Mouse (Mus musculus) heart, postnatal 0 days (tissue): ENCODE measurements around the gene Myo10. TPM values are rescaled to one million over a fixed set of nuclear protein-coding genes. Genes with fewer than 3 reads are reported as not detected.

Experiments
- ATAC-seq: fragments of 200-750 bp; cut with Nextera tagmentation; 2 replicates; pipeline ENCODE4 v1.8.0; 2017; ENCODE audit warnings: low read depth, moderate number of reproducible peaks, moderate library complexity; ENCODE audit not compliant: insufficient read depth
- DNase-seq: peaks from one replicate; pipeline ENCODE4 v3.0.0-alpha.2; 2016; ENCODE audit warnings: low spot score
- H3K27ac ChIP-seq: fragments of 300-500 bp; sonication (generic); 2 replicates; pipeline ENCODE4 v1.5.1; 2014; ENCODE audit warnings: low read depth, mild to moderate bottlenecking
- H3K27me3 ChIP-seq: fragments of 300-500 bp; sonication (generic); 2 replicates; pipeline ENCODE4 v1.6.1; 2014; ENCODE audit warnings: low read length, mixed read lengths; ENCODE audit not compliant: control insufficient read depth, insufficient read depth
- H3K36me3 ChIP-seq: fragments of 300-500 bp; sonication (generic); replicated peaks from 2 replicates; pipeline ENCODE4 v1.6.1; 2014; ENCODE audit warnings: low read length, mixed read lengths; ENCODE audit not compliant: control insufficient read depth, insufficient read depth
- H3K4me1 ChIP-seq: fragments of 300-500 bp; sonication (generic); 2 replicates; pipeline ENCODE4 v1.6.1; 2014; ENCODE audit warnings: antibody characterized with exemption; ENCODE audit not compliant: control insufficient read depth, insufficient read depth
- H3K4me2 ChIP-seq: fragments of 300-500 bp; sonication (generic); 2 replicates; pipeline ENCODE4 v1.6.1; 2014; ENCODE audit warnings: low read depth, mild to moderate bottlenecking, low read length, moderate library complexity
- H3K4me3 ChIP-seq: fragments of 300-500 bp; sonication (generic); 2 replicates; pipeline ENCODE4 v1.5.1; 2014; ENCODE audit warnings: low read depth, low read length
- H3K9ac ChIP-seq: fragments of 300-500 bp; sonication (generic); replicated peaks from 2 replicates; pipeline ENCODE4 v1.6.1; 2014; ENCODE audit warnings: low read depth, low read length, mixed read lengths
- H3K9me3 ChIP-seq: fragments of 300-500 bp; sonication (generic); replicated peaks from 2 replicates; pipeline ENCODE4 v1.6.1; 2016; ENCODE audit warnings: low read length; ENCODE audit not compliant: control insufficient read depth
- CTCF ChIP-seq: IDR thresholded peaks from 2 replicates; pipeline ENCODE4 v1.5.1; 2016; ENCODE audit warnings: antibody characterized with exemption, control low read depth, low read depth
- EP300 ChIP-seq: IDR thresholded peaks from 2 replicates; pipeline ENCODE4 v1.6.1; 2016; ENCODE audit warnings: antibody characterized with exemption, low read depth
- WGBS: fragments of 180-500 bp; shearing (Covaris S2); extraction: QIAGEN DNeasy Blood & Tissue Kit; methylation state at CpG from one replicate; pipeline ENCODE4 v1.1.7; 2014; 5-methylcytosine and 5-hydroxymethylcytosine counted together
- polyA plus RNA-seq: library from polyadenylated mRNA; unstranded; fragments of >200 nt; fragmentation: Nextera tagmentation; extraction: Ambion mirVana; gene quantifications from 2 replicates; pipeline ENCODE4 v1.2.1, GENCODE M21; 2015
- total RNA-seq: library from RNA; depleted of rRNA; stranded (reverse); fragments of >200 nt; gene quantifications from 2 replicates; pipeline ENCODE4 v1.2.3, GENCODE M21; 2014; ENCODE audit warnings: low replicate concordance

The Myo10 gene
- total and polyA plus RNA-seq, 2 experiments from 2014 or later, result 6.2 to 7.6 TPM

- no peaks in the 10 kb centered on the region for H3K27me3 ChIP-seq
- TF ChIP-seq EP300, result no peak
- no peak for TF ChIP-seq CTCF
- H3K4me3 ChIP-seq, result no peak overlapping the region
- no peak overlapping the region for H3K27ac ChIP-seq
- H3K4me1 ChIP-seq, result no peaks in the 10 kb centered on the region
- peaks cover 18% of the 10 kb centered on the region for H3K36me3 ChIP-seq
- no peak overlapping the region for H3K9ac ChIP-seq
- H3K4me2 ChIP-seq, result no peak overlapping the region
- ATAC-seq, result no peak
- H3K9me3 ChIP-seq, result peaks cover 25% of the 10 kb centered on the region
- no peak for DNase-seq
- 86% methylated on average over 2 of the region's 2 CpGs for WGBS
Observed at GRCm38 (mm10) chr15:25817191-25817590, 194.9 kb downstream of the Myo10 start.

- H3K4me2 ChIP-seq, result no peak overlapping the region
- ATAC-seq, result no peak
- TF ChIP-seq EP300 (no peak), CTCF (no peak)
- no peaks in the 10 kb centered on the region for H3K4me1 ChIP-seq
- H3K4me3 ChIP-seq, result no peak overlapping the region
- peaks cover 14% of the 10 kb centered on the region; the same call in 1 of the 2 replicates for H3K9me3 ChIP-seq
- no peaks in the 10 kb centered on the region for H3K27me3 ChIP-seq
- H3K36me3 ChIP-seq, result no peaks in the 10 kb centered on the region
- no peak for DNase-seq
- H3K27ac ChIP-seq, result no peak overlapping the region
- no peak overlapping the region for H3K9ac ChIP-seq
Observed at GRCm38 (mm10) chr15:25821981-25822380, 199.7 kb downstream of the Myo10 start.

GRCm38 (mm10) chr15:25822656-25823055 is 200.3 kb downstream of the Myo10 start:
- ATAC-seq, result no peak
- Histone ChIP-seq H3K4me1 (no peaks in the 10 kb centered on the region), H3K36me3 (no peaks in the 10 kb centered on the region), H3K27me3 (no peaks in the 10 kb centered on the region), H3K9ac (no peak overlapping the region), H3K9me3 (peaks cover 14% of the 10 kb centered on the region; the same call in 1 of the 2 replicates), H3K4me2 (no peak overlapping the region), H3K27ac (no peak overlapping the region), H3K4me3 (no peak overlapping the region)
- 41% methylated on average over 3 of the region's 3 CpGs for WGBS
- TF ChIP-seq CTCF, result no peak
- TF ChIP-seq EP300, result no peak
- no peak for DNase-seq

GRCm38 (mm10) chr15:25826531-25826961 is 204.2 kb downstream of the Myo10 start:
- WGBS, result 75% methylated on average over 8 of the region's 8 CpGs
- ATAC-seq, result no peak
- H3K4me1 ChIP-seq, result peaks cover 11% of the 10 kb centered on the region; the same call in 1 of the 2 replicates
- H3K27me3 ChIP-seq, result no peaks in the 10 kb centered on the region
- no peak overlapping the region for H3K9ac ChIP-seq
- H3K4me3 ChIP-seq, result no peak overlapping the region
- H3K36me3 ChIP-seq, result no peaks in the 10 kb centered on the region
- H3K4me2 ChIP-seq, result no peak overlapping the region
- H3K9me3 ChIP-seq, result no peaks in the 10 kb centered on the region
- no peak overlapping the region for H3K27ac ChIP-seq
- no peak for DNase-seq
- no peak for TF ChIP-seq EP300
- TF ChIP-seq CTCF, result no peak

- Histone ChIP-seq H3K4me1 (peaks cover 11% of the 10 kb centered on the region; the same call in 1 of the 2 replicates), H3K4me3 (no peak overlapping the region), H3K27ac (no peak overlapping the region), H3K4me2 (no peak overlapping the region), H3K9me3 (no peaks in the 10 kb centered on the region), H3K27me3 (no peaks in the 10 kb centered on the region), H3K36me3 (no peaks in the 10 kb centered on the region), H3K9ac (no peak overlapping the region)
- WGBS, result 61% methylated on average over 10 of the region's 10 CpGs
- no peak for DNase-seq
- ATAC-seq, result no peak
- TF ChIP-seq EP300 (no peak), CTCF (no peak)
Observed at GRCm38 (mm10) chr15:25828464-25828863, 206.1 kb downstream of the Myo10 start.

- Histone ChIP-seq H3K27me3 (no peaks in the 10 kb centered on the region), H3K36me3 (no peaks in the 10 kb centered on the region), H3K9me3 (no peaks in the 10 kb centered on the region), H3K27ac (peak overlapping the region; percentile 38; the same call in 1 of the 2 replicates), H3K4me2 (no peak overlapping the region), H3K4me1 (peaks cover 11% of the 10 kb centered on the region; the same call in 1 of the 2 replicates), H3K9ac (no peak overlapping the region), H3K4me3 (no peak overlapping the region)
- TF ChIP-seq EP300 (no peak), CTCF (no peak)
- ATAC-seq (no peak), DNase-seq (no peak)
- 52% methylated on average over 2 of the region's 2 CpGs for WGBS
Observed at GRCm38 (mm10) chr15:25830426-25830825, 208.1 kb downstream of the Myo10 start.
